Mouse (Mus musculus) brain, embryonic 14.5 days (tissue): ENCODE results near the gene Tsc22d1.

Experiments used
- CTCF ChIP-seq: fragments of 200-500 bp; IDR thresholded peaks from 2 replicates; pipeline ENCODE4 v1.5.1; 2012; ENCODE audit warnings: inconsistent platforms, mild to moderate bottlenecking, moderate library complexity, borderline replicate concordance; ENCODE audit not compliant: insufficient read depth, insufficient read length; ENCODE audit errors: extremely low read depth
- POLR2A ChIP-seq: fragments of 200-500 bp; IDR thresholded peaks from 2 replicates; pipeline ENCODE4 v1.6.1; 2012; ENCODE audit warnings: mild to moderate bottlenecking, inconsistent platforms, borderline replicate concordance; ENCODE audit not compliant: poor library complexity, insufficient read depth, insufficient read length, severe bottlenecking; ENCODE audit errors: extremely low read depth

GRCm38 (mm10) chr14:76415781-76416301 lies 1.1 kb downstream of the Tsc22d1 start:
- TF ChIP-seq CTCF (no peak), POLR2A (no peak)
